Mouse (Mus musculus) heart, postnatal 36 days (tissue): ENCODE measurements around the gene Plrg1. TPM values are rescaled to one million over a fixed set of nuclear protein-coding genes. Genes with fewer than 3 reads are reported as not detected.

Experiments
- total RNA-seq, 2 experiments: library from RNA; stranded (reverse); gene quantifications; 2 replicates each; pipeline ENCODE4 v1.2.3; 2021

Gene Plrg1
- total RNA-seq, 2 experiments from 2014 or later = 27.7 to 28.4 TPM

Other genes starting within 250 kb of the Plrg1 start
- gene Rbm46, start 179.0 kb upstream of the Plrg1 start, total RNA-seq = under 1 TPM; 0.16 to 0.36 TPM
- 1 to 10 TPM in 1 of 2 experiments, under 1 TPM in 1; 0.50 to 1.2 TPM for gene Lrat, start 151.5 kb upstream of the Plrg1 start, total RNA-seq
- gene Fgg, start 47.8 kb upstream of the Plrg1 start, total RNA-seq = not detected
- gene Fga, start 29.4 kb upstream of the Plrg1 start, total RNA-seq = not detected
- gene Fgb, start 5.7 kb upstream of the Plrg1 start, total RNA-seq = not detected
- under 1 TPM; 0.54 to 0.75 TPM for gene Dchs2, start 72.4 kb downstream of the Plrg1 start, total RNA-seq